Mouse (Mus musculus) left cerebral cortex, adult 8-10 months (tissue): Measurements from ENCODE around the gene Kcnj11. TPM values are rescaled to one million over a fixed set of nuclear protein-coding genes. Genes with fewer than 3 reads are reported as not detected.

Experiments
- DNase-seq, 2 experiments: peaks; one replicate each; pipeline ENCODE4 v3.0.0; 2022; ENCODE audit warnings: low spot score in 2 of 2
- total RNA-seq, 4 experiments: library from RNA; stranded (reverse); gene quantifications; 2 replicates each; pipeline ENCODE4 v1.2.4; 2022

Gene Kcnj11
- total RNA-seq, 4 experiments from 2014 or later = 38.1 to 45.7 (median 42.5) TPM

DNA sequence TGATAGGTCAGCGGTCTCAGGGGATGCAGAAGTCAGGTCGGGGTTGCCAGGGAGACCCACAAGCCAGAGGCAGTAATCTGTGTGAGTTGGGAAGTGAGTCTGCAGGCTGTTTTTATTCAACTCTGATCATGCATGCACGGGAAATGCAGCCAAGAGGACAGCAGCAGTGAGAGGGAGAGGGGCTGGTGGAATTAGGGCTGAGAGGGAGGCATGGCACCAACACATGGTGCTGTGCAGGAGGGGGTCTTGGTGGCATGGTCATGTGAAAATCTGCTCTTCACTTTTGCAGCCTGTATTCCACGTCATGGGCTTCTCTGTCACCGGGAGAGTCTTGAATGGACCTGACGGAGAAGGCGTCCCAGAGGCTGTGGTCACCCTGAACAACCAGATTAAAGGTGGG is 50.6 kb downstream of the Kcnj11 start:
- DNase-seq = no peak

- DNase-seq = no peak
Measured at GRCm38 (mm10) chr7:46047873-46048562, 52.5 kb downstream of the Kcnj11 start.

DNA sequence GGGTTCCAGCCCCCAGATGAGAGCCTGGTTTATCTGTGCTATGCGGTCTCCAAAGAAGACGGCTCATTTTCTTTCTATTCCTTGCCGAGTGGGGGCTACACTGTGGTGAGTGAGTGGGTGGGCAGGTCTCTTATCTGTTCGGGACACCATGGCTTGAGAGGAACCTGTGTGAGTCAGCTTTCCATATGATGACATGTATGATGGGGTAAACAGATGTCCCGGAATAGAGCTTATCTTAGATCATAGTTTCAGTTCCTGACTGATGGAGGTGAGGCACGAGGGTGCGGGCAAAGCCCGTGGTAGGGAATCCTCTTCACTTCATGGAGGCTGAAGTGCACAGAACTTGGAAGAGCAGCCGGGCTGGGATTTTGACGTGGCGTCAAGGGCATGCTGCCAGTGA is 54.7 kb downstream of the Kcnj11 start:
- DNase-seq = no peak

- DNase-seq = no peak
Measured at GRCm38 (mm10) chr7:46044106-46044505, 56.5 kb downstream of the Kcnj11 start.

Other genes starting within 250 kb of the Kcnj11 start
- 10 to 100 TPM; 67.2 to 79.8 (median 74.9) TPM for gene Kdelr1, start 228.0 kb downstream of the Kcnj11 start, total RNA-seq
- 10 to 100 TPM; 11.1 to 12.9 (median 11.8) TPM for gene Grin2d, start 222.4 kb downstream of the Kcnj11 start, total RNA-seq
- under 1 TPM in 1 of 4 experiments, not detected in 3; 0.98 TPM for gene Syngr4, start 204.1 kb downstream of the Kcnj11 start, total RNA-seq
- gene Tmem143, start 203.8 kb downstream of the Kcnj11 start, total RNA-seq = 10 to 100 TPM; 18.7 to 24.9 (median 22.7) TPM
- 1 to 10 TPM; 4.3 to 7.4 (median 6.3) TPM for gene Emp3, start 179.4 kb downstream of the Kcnj11 start, total RNA-seq
- 1 to 10 TPM; 2.1 to 3.7 (median 2.9) TPM for gene Ccdc114, start 176.7 kb downstream of the Kcnj11 start, total RNA-seq
- gene Abcc6, start 70.5 kb downstream of the Kcnj11 start, total RNA-seq = 1 to 10 TPM; 1.9 to 2.5 (median 2.3) TPM
- gene Nomo1, start 67.1 kb downstream of the Kcnj11 start, total RNA-seq = 100 to 1,000 TPM; 100 to 108 (median 103) TPM
- gene Abcc8, start 79.3 kb upstream of the Kcnj11 start, total RNA-seq = 10 to 100 TPM; 33.4 to 41.0 (median 38.5) TPM
- gene Ush1c, start 137.7 kb upstream of the Kcnj11 start, total RNA-seq = under 1 TPM in 2 of 4 experiments, not detected in 2; 0.24 to 0.79 TPM
- under 1 TPM; 0.07 to 0.11 (median 0.10) TPM for gene Otog, start 140.2 kb upstream of the Kcnj11 start, total RNA-seq